Comparison of ENCODE assay signal across 25 mouse cellular contexts in genomic region chr8:111704585-111704984, GRCm38 (mm10). TPM values are rescaled to one million over a fixed set of nuclear protein-coding genes. Genes with fewer than 3 reads are reported as not detected.
DNase-seq lines count a peak whose midpoint lies in the region; ATAC-seq and TF ChIP-seq lines count a peak whose summit lies in the region.
"Had no signal": no experiment of that assay in that cellular context is flagged by ENCODE, and none has a peak within 500 bp of the region (broad histone marks: within the 10 kb centered on the region; RNA-seq: fewer than 3 reads in every experiment).

No protein-coding gene starts in this region.

- no peak overlapping the region for H3K4me2 ChIP-seq in heart, embryonic 13.5 days
- no peak overlapping the region for H3K4me2 ChIP-seq in heart, embryonic 12.5 days
- H3K4me2 ChIP-seq: embryonic facial prominence, embryonic 12.5 days; forebrain, embryonic 13.5 days; midbrain, embryonic 12.5 days; neural tube, embryonic 12.5 days had no signal

- H3K36me3 ChIP-seq in heart, embryonic 13.5 days: peaks cover 22% of the 10 kb centered on the region
- peaks cover 16% of the 10 kb centered on the region for H3K36me3 ChIP-seq in heart, embryonic 12.5 days
- peaks cover 3% of the 10 kb centered on the region for H3K36me3 ChIP-seq in small intestine, adult 2 months (ENCODE audit: control insufficient read depth, insufficient read depth, low read length)

- no peak for TF ChIP-seq CTCF in small intestine, adult 2 months (IDR thresholded peaks at IDR 0.05; ENCODE audit: extremely low read depth, insufficient read length, insufficient replicate concordance, low read depth, low read length)

- 0 out of 2 replicates have a peak overlapping the region, but pooled peaks have one; percentile 20 for H3K27ac ChIP-seq in heart, embryonic 13.5 days (replicated peaks)
- no peak overlapping the region for H3K27ac ChIP-seq in heart, embryonic 12.5 days (ENCODE audit: poor library complexity, severe bottlenecking)
- peak overlapping the region; percentile 74 for H3K27ac ChIP-seq in small intestine, adult 2 months (ENCODE audit: insufficient read depth, low read depth, low read length)
- H3K27ac ChIP-seq: embryonic facial prominence, embryonic 12.5 days; forebrain, embryonic 13.5 days; midbrain, embryonic 12.5 days; neural tube, embryonic 12.5 days had no signal

- TF ChIP-seq POLR2A in small intestine, adult 2 months (IDR thresholded peaks at IDR 0.05; ENCODE audit: low read depth, low read length): no peak

- WGBS in heart, embryonic 13.5 days: 86% methylated on average over 12 of the region's 12 CpGs
- 88% methylated on average over 12 of the region's 12 CpGs for WGBS in heart, embryonic 12.5 days
- WGBS in small intestine, adult 2 months: 70% methylated on average over 12 of the region's 12 CpGs

- H3K27me3 ChIP-seq in heart, embryonic 13.5 days (replicated peaks): no peaks in the 10 kb centered on the region
- H3K27me3 ChIP-seq in heart, embryonic 12.5 days (replicated peaks): no peaks in the 10 kb centered on the region
- H3K27me3 ChIP-seq in small intestine, adult 2 months (ENCODE audit: control insufficient read depth, insufficient read depth, low read length): no peaks in the 10 kb centered on the region
- H3K27me3 ChIP-seq: embryonic facial prominence, embryonic 12.5 days; forebrain, embryonic 13.5 days; midbrain, embryonic 12.5 days; neural tube, embryonic 12.5 days had no signal

- no peak for ATAC-seq in heart, embryonic 13.5 days (ENCODE audit: extremely low read depth, insufficient number of reproducible peaks, low FRiP score, low TSS enrichment)
- ATAC-seq in heart, embryonic 12.5 days (ENCODE audit: insufficient number of reproducible peaks, low FRiP score): no peak
- ATAC-seq: forebrain, embryonic 13.5 days; hindbrain, embryonic 16.5 days had no signal

- DNase-seq in adrenal gland, postnatal 10 days: peak; percentile 4
- DNase-seq in adrenal gland, postnatal 36 days: no peak
- DNase-seq in cerebellum, postnatal 36 days: peak; percentile 50 to 51
- no peak for DNase-seq in kidney, postnatal 36 days
- DNase-seq in Muller cell, postnatal 12 days (ENCODE audit: inconsistent ontology term): no peak
- DNase-seq: adrenal gland, postnatal 25 days; kidney, adult 8-10 months; kidney, postnatal 4 days; lung, postnatal 10 days; right cerebral cortex, adult 18-20 months; thymus, adult 18-20 months had no signal

- H3K4me1 ChIP-seq in heart, embryonic 13.5 days: peaks cover 23% of the 10 kb centered on the region
- H3K4me1 ChIP-seq in heart, embryonic 12.5 days (replicated peaks): peaks cover 24% of the 10 kb centered on the region
- H3K4me1 ChIP-seq in small intestine, adult 2 months (ENCODE audit: control insufficient read depth, insufficient read depth, insufficient read length, low read length): peaks cover 36% of the 10 kb centered on the region
- H3K4me1 ChIP-seq: forebrain, embryonic 13.5 days; midbrain, embryonic 12.5 days; neural tube, embryonic 12.5 days had no signal

- no peaks in the 10 kb centered on the region for H3K9me3 ChIP-seq in heart, embryonic 13.5 days
- H3K9me3 ChIP-seq in heart, embryonic 12.5 days (replicated peaks): no peaks in the 10 kb centered on the region
- H3K9me3 ChIP-seq: embryonic facial prominence, embryonic 12.5 days; forebrain, embryonic 13.5 days; midbrain, embryonic 12.5 days; neural tube, embryonic 12.5 days had no signal

- H3K9ac ChIP-seq in heart, embryonic 13.5 days: 0 out of 2 replicates have a peak overlapping the region, but pooled peaks have one; percentile 5
- no peak overlapping the region for H3K9ac ChIP-seq in heart, embryonic 12.5 days
- H3K9ac ChIP-seq: embryonic facial prominence, embryonic 12.5 days; forebrain, embryonic 13.5 days; midbrain, embryonic 12.5 days; neural tube, embryonic 12.5 days had no signal

- H3K4me3 ChIP-seq in heart, embryonic 13.5 days: no peak overlapping the region
- no peak overlapping the region for H3K4me3 ChIP-seq in heart, embryonic 12.5 days
- no peak overlapping the region for H3K4me3 ChIP-seq in small intestine, adult 2 months (ENCODE audit: low read depth, low read length)
- H3K4me3 ChIP-seq: embryonic facial prominence, embryonic 12.5 days; erythroblast, embryonic 14.5 days; forebrain, embryonic 13.5 days; midbrain, embryonic 12.5 days; neural tube, embryonic 12.5 days had no signal

RNA-seq across cellular contexts. Expression of gene Ctrb1, which starts 13.8 kb away (rescaled TPM):
- under 1 TPM in 1 of 2 experiments, not detected in 1; 0.42 TPM for total RNA-seq in adrenal gland, postnatal 10 days (2021)
- under 1 TPM in 1 of 2 experiments, not detected in 1; 0.36 TPM for total RNA-seq in adrenal gland, postnatal 36 days (2021)
- polyA plus RNA-seq in heart, embryonic 13.5 days (2015; fragmentation: Nextera tagmentation; extraction: Ambion mirVana): 1.9 TPM in 1 of 2 replicates, not detected in the other
- not detected in 2 replicates for polyA plus RNA-seq in heart, embryonic 12.5 days (2016; fragmentation: Nextera tagmentation; extraction: Ambion mirVana)
- polyA plus RNA-seq in small intestine, adult 2 months (2012; rRNA removed): 138 and 67,254 TPM in 2 replicates
- total RNA-seq: adrenal gland, postnatal 25 days; hematopoietic stem cell, adult 5-6 weeks; layer of hippocampus, postnatal 10 days; left cerebral cortex, adult 8-10 months; megakaryocyte progenitor cell, adult 5-6 weeks had no signal
- polyA plus RNA-seq: embryonic facial prominence, embryonic 12.5 days; erythroblast, embryonic 14.5 days; hindbrain, embryonic 16.5 days; limb, embryonic 11.5 days; midbrain, embryonic 12.5 days; neural tube, embryonic 12.5 days had no signal

RNA-seq across cellular contexts. Expression of gene Bcar1, which starts 39.0 kb away (rescaled TPM):
- total RNA-seq in adrenal gland, postnatal 10 days (2021): 10 to 100 TPM; 53.4 to 62.7 TPM
- total RNA-seq in adrenal gland, postnatal 36 days (2021): 10 to 100 TPM; 68.5 to 75.7 TPM
- 40.2 and 43.4 TPM in 2 replicates for polyA plus RNA-seq in heart, embryonic 13.5 days (2015; fragmentation: Nextera tagmentation; extraction: Ambion mirVana)
- polyA plus RNA-seq in heart, embryonic 12.5 days (2016; fragmentation: Nextera tagmentation; extraction: Ambion mirVana): 46.4 and 47.2 TPM in 2 replicates
- polyA plus RNA-seq in small intestine, adult 2 months (2012; rRNA removed): 84.1 and 251 TPM in 2 replicates
- total RNA-seq: hematopoietic stem cell, adult 5-6 weeks had no signal

Comparison
In these comparisons a context has a peak if more than half of its experiments do, and no peak if none do; other contexts are left out.
1. DNase-seq: peak in adrenal gland, postnatal 10 days (single experiment) and cerebellum, postnatal 36 days (2 of 2); none in adrenal gland, postnatal 36 days (0 of 2), kidney, postnatal 36 days (0 of 2) and Muller cell, postnatal 12 days (single experiment).
2. RNA of gene Ctrb1, which starts 13.8 kb away (polyA plus RNA-seq): 138 to 67,254 TPM in small intestine, adult 2 months; 1.9 TPM in heart, embryonic 13.5 days and not detected in heart, embryonic 12.5 days; every median in the first group is over 10 times any median in the second.